Mouse (Mus musculus) hindlimb bud, embryonic 11.5 days (tissue): ENCODE measurements around the gene Il17c.

Source experiments
- DNase-seq: peaks from one replicate; pipeline ENCODE4 v3.0.0-alpha.2; 2012; ENCODE audit warnings: low read depth, low spot score; ENCODE audit errors: extremely low spot score

The Il17c gene

GRCm38 (mm10) chr8:122421376-122422070 is at the start of gene Il17c:
TSS of gene Il17c (plus strand) at chr8:122422020.
- DNase-seq, result no peak

GRCm38 (mm10) chr8:122375320-122375719 is 46.5 kb upstream of the Il17c start:
- DNase-seq, result no peak

DNA sequence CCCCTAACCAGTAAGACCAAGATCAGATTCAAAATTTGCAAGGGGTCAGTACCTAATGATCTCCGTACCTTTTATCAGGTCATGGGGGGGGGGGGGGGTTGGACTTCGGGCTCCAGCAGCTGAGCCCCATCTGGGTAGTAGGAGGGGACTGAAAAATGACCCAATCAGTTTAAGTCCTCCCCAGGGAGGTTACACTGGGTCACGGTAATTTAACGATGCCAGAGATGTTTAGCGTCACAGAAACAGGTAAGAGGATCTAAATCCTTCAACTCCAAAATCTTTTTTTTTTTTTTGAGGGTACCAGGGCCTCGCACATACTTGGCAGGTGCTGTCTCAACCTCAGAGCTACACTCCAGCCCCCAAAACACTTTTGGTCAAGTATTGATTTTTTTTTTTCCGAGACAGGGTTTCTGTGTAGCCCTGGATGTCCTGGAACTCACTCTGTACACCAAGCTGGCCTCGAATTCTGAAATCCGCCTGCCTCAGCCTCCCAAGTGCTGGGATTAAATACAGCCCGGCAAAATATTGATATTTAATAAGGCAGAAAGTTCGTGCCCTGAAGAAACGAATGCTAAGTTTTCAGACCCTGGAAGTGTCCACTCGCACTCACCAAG is 46.0 kb upstream of the Il17c start:
- DNase-seq, result no peak

- peak; percentile 92 for DNase-seq
Observed at GRCm38 (mm10) chr8:122376365-122377231, 45.2 kb upstream of the Il17c start, which contains the start of gene Zc3h18. TSS of gene Zc3h18 (plus strand) at chr8:122376609.

- no peak for DNase-seq
Observed at GRCm38 (mm10) chr8:122383039-122383438, 38.8 kb upstream of the Il17c start.

GRCm38 (mm10) chr8:122389357-122389756 is 32.5 kb upstream of the Il17c start:
- DNase-seq, result no peak

DNA sequence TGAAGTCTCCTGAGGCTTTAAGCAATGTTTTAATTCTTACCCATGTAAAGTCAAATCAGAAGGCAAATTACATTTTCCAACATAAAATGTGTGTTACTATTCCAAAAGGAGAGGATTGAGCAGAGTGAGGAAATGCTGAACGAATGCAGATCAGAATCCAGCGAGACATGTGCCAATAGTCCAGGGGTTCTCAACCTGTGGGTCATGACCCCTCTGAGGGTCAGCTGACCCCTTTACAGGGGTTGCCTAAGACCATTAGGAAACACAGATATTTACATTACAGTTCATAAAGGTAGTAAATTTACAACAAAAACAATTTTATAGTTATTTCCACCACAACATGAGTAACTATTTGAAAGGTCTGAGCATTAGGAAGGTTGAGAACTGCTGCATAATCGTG is 31.1 kb upstream of the Il17c start:
- no peak for DNase-seq

- DNase-seq, result no peak
Observed at GRCm38 (mm10) chr8:122393717-122394116, 28.1 kb upstream of the Il17c start.

DNA sequence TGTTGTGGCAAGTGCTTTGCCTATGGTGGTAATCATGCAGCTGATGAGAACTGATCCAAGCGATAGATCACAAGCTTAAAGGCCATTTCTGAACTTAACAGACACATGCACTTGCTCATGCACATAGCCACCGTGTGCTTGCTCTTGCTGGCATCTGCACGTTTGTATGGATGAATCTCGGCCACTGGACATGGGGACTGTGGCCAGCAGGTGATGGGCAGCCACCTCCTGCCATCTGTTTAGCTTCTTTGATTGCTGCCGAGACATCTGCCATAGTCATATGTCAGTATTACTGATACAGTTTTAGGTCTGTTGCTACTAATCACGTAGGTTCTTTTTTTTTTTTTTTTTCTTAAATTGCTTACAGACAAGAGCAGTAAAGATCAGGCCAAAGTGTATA is 26.5 kb upstream of the Il17c start:
- DNase-seq, result no peak

DNA sequence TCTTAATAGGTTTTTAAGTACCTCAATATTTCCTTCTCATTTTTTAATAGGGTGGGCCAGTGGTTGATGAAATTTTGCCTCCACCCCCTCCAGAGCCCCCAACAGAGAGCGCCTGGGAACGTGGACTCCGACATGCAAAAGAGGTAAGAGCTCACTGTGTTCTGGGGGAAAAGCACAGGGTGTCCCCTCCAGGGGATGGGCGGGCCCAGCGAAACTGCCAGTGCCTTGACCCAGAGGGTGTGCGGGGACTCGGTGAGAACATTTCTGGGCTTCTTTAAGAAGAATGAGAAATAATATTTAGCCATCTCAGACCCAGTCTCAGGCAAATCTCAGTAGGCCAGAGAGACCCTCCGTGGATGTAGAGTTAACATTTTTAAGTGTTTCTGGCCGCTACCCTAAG is 23.6 kb upstream of the Il17c start:
- DNase-seq, result no peak

GRCm38 (mm10) chr8:122405146-122405805 is 16.5 kb upstream of the Il17c start:
- DNase-seq, result no peak

DNA sequence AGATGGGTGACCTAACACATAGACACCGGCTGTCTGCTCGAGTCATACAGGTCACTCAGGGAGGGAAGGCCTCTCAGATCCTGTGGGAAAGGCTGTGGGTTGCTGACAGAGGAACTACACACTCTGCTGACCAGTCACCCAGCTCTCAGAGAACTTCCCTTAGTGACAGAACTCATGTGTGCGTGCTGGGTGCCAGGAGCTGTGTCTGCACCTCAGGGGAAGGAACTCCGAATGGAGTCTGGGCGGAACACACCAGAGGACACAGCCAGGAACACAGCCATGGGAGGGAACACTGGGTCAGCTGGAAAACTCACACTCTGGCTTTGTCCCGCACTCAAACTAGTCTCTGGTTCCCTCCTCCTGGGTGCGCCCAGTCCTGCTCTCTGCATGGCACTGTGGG is 14.1 kb upstream of the Il17c start:
- no peak for DNase-seq

- DNase-seq, result no peak
Observed at GRCm38 (mm10) chr8:122414311-122414710, 7.5 kb upstream of the Il17c start.

DNA sequence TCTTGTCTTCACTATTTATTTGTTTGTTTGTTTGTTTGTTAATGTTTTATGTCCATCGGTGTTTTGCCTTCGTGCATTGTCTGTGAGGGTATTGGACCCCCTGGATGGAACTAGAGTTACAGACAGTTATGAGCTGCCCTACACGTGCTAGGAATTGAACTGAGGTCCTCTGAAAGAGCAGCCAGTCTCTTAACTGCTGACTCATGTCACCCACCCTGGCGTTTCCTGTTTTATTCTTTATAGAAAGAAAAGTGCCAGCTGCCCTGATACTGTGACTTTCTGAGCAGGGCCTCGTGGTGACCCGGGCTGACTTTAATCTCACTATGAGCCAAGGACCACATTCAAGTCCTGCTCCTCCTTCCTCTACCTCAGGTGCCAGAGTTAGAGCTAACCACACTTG is 6.3 kb upstream of the Il17c start:
- DNase-seq, result no peak

- no peak for DNase-seq
Observed at GRCm38 (mm10) chr8:122419881-122420555, 1.8 kb upstream of the Il17c start.

- DNase-seq, result no peak
Observed at GRCm38 (mm10) chr8:122423217-122423616, 1.4 kb downstream of the Il17c start.

DNA sequence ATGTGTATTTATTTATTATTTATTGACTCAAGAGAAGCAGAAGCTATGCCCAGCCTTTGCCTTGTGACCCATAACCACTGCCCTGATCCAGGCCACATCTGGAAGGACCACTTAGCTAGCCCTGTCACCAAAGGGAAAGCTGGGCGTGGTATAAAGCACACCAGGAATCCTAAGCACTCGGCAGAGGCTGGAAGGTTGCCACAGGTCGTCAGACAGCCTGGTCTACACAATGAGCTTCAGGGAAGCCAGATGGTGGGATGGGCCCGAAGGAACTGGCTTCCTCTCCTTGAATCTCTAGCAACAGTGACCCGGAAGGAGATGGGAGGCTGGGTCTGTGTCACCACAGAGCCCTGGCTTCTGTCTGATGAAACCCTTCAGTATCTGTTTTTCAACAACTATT is 1.8 kb downstream of the Il17c start:
- no peak for DNase-seq

DNA sequence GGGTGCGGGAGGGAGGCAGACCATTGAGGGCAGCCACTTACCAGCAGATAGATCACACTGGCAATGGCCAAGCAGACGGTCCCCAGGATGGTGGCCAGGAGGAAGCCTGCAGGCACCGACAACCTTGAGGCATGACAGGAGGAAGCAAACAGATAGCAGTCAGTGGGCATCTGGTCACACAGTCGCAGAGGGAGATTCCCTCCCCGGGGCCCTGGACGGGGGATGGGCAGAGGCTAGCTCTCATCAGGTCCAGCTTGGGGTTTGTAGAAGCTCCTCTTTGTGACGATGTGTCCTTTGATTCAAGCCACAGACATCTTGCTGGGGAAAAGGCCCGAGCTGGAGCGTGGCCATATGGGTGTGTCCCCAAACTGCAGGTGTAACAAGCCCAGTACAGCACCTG is 4.3 kb downstream of the Il17c start:
- no peak for DNase-seq

- DNase-seq, result no peak
Observed at GRCm38 (mm10) chr8:122427607-122428006, 5.8 kb downstream of the Il17c start.

DNA sequence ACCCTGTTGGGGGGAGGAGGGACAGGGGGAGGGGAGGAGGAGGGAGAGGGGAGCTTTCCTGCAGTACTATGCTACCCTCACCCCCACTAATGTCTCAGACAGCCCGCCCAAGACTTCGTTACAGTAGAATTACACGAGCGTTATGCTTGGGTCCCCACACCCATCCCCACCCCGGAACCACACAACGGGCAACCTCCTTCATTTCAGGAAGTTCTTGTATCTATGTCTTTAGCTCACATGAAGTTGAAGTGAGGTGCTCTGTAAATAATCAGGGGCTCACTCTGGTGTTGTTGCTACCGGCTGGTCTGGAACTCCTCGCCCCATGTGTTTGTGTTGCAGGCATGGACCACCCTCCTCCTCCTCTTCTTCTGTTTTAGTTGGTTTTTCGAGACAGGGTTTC is 6.3 kb downstream of the Il17c start:
- no peak for DNase-seq
